Mouse (Mus musculus) WW6 (cell line): Measurements from ENCODE around the gene Dok5.

ENCODE experiments used
- DNase-seq: peaks from one replicate; pipeline ENCODE4 v3.0.0-alpha.2; 2013; ENCODE audit warnings: low read depth, low spot score

Dok5 gene

GRCm38 (mm10) chr2:170857507-170857906, 125.9 kb downstream of the Dok5 start:
- no peak for DNase-seq

GRCm38 (mm10) chr2:170858640-170859039, 127.0 kb downstream of the Dok5 start:
- no peak for DNase-seq

GRCm38 (mm10) chr2:170860576-170860975, 129.0 kb downstream of the Dok5 start:
- no peak for DNase-seq

GRCm38 (mm10) chr2:170862799-170863198, 131.2 kb downstream of the Dok5 start:
- DNase-seq: no peak

- no peak for DNase-seq
Observed at GRCm38 (mm10) chr2:170863201-170863600, 131.6 kb downstream of the Dok5 start.

- DNase-seq: no peak
Observed at GRCm38 (mm10) chr2:170864043-170864442, 132.4 kb downstream of the Dok5 start.

- no peak for DNase-seq
Observed at GRCm38 (mm10) chr2:170864820-170865219, 133.2 kb downstream of the Dok5 start.

- no peak for DNase-seq
Observed at GRCm38 (mm10) chr2:170870566-170870965, 139.0 kb downstream of the Dok5 start.

- no peak for DNase-seq
Observed at GRCm38 (mm10) chr2:170871469-170871868, 139.9 kb downstream of the Dok5 start.

- DNase-seq: no peak
Observed at GRCm38 (mm10) chr2:170873382-170873781, 141.8 kb downstream of the Dok5 start.

- DNase-seq: peak; percentile 28
Observed at GRCm38 (mm10) chr2:170877515-170877914, 145.9 kb downstream of the Dok5 start.

- DNase-seq: no peak
Observed at GRCm38 (mm10) chr2:170877936-170878335, 146.3 kb downstream of the Dok5 start.

GRCm38 (mm10) chr2:170884209-170884801, 152.7 kb downstream of the Dok5 start:
- no peak for DNase-seq

- DNase-seq: no peak
Observed at GRCm38 (mm10) chr2:170887984-170888383, 156.4 kb downstream of the Dok5 start.

- no peak for DNase-seq
Observed at GRCm38 (mm10) chr2:170895096-170895495, 163.5 kb downstream of the Dok5 start.

GRCm38 (mm10) chr2:170902204-170903028, 170.8 kb downstream of the Dok5 start:
- no peak for DNase-seq

GRCm38 (mm10) chr2:170903029-170903306, 171.4 kb downstream of the Dok5 start:
- no peak for DNase-seq

- no peak for DNase-seq
Observed at GRCm38 (mm10) chr2:170903367-170903766, 171.8 kb downstream of the Dok5 start.

- DNase-seq: peak; percentile 26
Observed at GRCm38 (mm10) chr2:170912589-170913223, 181.1 kb downstream of the Dok5 start.

- no peak for DNase-seq
Observed at GRCm38 (mm10) chr2:170913863-170914262, 182.3 kb downstream of the Dok5 start.

- DNase-seq: no peak
Observed at GRCm38 (mm10) chr2:170915646-170916045, 184.0 kb downstream of the Dok5 start.

GRCm38 (mm10) chr2:170922260-170922659, 190.7 kb downstream of the Dok5 start:
- no peak for DNase-seq

- no peak for DNase-seq
Observed at GRCm38 (mm10) chr2:170924131-170924530, 192.5 kb downstream of the Dok5 start.
